Mouse (Mus musculus): ENCODE measurements around the gene Gm21981.

GRCm38 (mm10) chr17:47648966-47649365 lies 45.3 kb downstream of the Gm21981 start:
- TF ChIP-seq CTCF (IDR thresholded peaks at IDR 0.05; ENCODE audit: low read depth): no peak
- no peak for TF ChIP-seq EP300 (IDR thresholded peaks at IDR 0.05; ENCODE audit: low read depth)

Data from heart, postnatal 0 days (tissue).